Mouse (Mus musculus) mouse trophoblast stem cell (cell line): ENCODE results near the gene Rbfox3.

ENCODE experiments used
- in situ Hi-C, 2 experiments: fragments of 300-500 bp; cut with MseI, MboI; formaldehyde crosslinking; loops; 2 replicates in 1 of 2; 3 replicates in 1 of 2; pipeline ENCODE4 v1.15.1; 2025

The Rbfox3 gene

GRCm38 (mm10) chr11:118481231-118481630 is 430.2 kb downstream of the Rbfox3 start:
- in situ Hi-C loops: no loop called here

- in situ Hi-C loops: no loop called here
Observed at GRCm38 (mm10) chr11:118479776-118480175, 431.6 kb downstream of the Rbfox3 start.

- in situ Hi-C loops: no loop called here
Observed at GRCm38 (mm10) chr11:118476396-118477373, 434.7 kb downstream of the Rbfox3 start, which contains the start of gene Engase. Engase (plus strand) TSS chr11:118476829.

GRCm38 (mm10) chr11:118475496-118476083 is 435.8 kb downstream of the Rbfox3 start:
- in situ Hi-C loops: no loop called here

- in situ Hi-C loops: no loop called here
Observed at GRCm38 (mm10) chr11:118473842-118474500, 437.4 kb downstream of the Rbfox3 start.

- in situ Hi-C loops: no loop called here
Observed at GRCm38 (mm10) chr11:118473161-118473560, 438.2 kb downstream of the Rbfox3 start.

- in situ Hi-C loops: no loop called here
Observed at GRCm38 (mm10) chr11:118471676-118472075, 439.7 kb downstream of the Rbfox3 start.

GRCm38 (mm10) chr11:118470234-118470966 is 441.0 kb downstream of the Rbfox3 start:
- in situ Hi-C loops: no loop called here

- in situ Hi-C loops: no loop called here
Observed at GRCm38 (mm10) chr11:118469509-118470160, 441.8 kb downstream of the Rbfox3 start.

- in situ Hi-C loops: no loop called here
Observed at GRCm38 (mm10) chr11:118467441-118468035, 443.9 kb downstream of the Rbfox3 start.

GRCm38 (mm10) chr11:118460280-118460679 is 451.1 kb downstream of the Rbfox3 start:
- in situ Hi-C loops: no loop called here

GRCm38 (mm10) chr11:118459536-118459935 is 451.9 kb downstream of the Rbfox3 start:
- in situ Hi-C loops: no loop called here

- in situ Hi-C loops: no loop called here
Observed at GRCm38 (mm10) chr11:118459051-118459450, 452.3 kb downstream of the Rbfox3 start.

- in situ Hi-C loops: no loop called here
Observed at GRCm38 (mm10) chr11:118456937-118457336, 454.5 kb downstream of the Rbfox3 start.

GRCm38 (mm10) chr11:118455788-118456187 is 455.6 kb downstream of the Rbfox3 start:
- in situ Hi-C loops: no loop called here

- in situ Hi-C loops: no loop called here
Observed at GRCm38 (mm10) chr11:118453886-118454671, 457.3 kb downstream of the Rbfox3 start.

GRCm38 (mm10) chr11:118452955-118453354 is 458.4 kb downstream of the Rbfox3 start:
- in situ Hi-C loops: no loop called here

- in situ Hi-C loops: no loop called here
Observed at GRCm38 (mm10) chr11:118451211-118451610, 460.2 kb downstream of the Rbfox3 start.

GRCm38 (mm10) chr11:118448385-118448784 is 463.0 kb downstream of the Rbfox3 start:
- in situ Hi-C loops: no loop called here

GRCm38 (mm10) chr11:118447346-118447745 is 464.1 kb downstream of the Rbfox3 start:
- in situ Hi-C loops: no loop called here
